Mouse (Mus musculus) T-cell, adult 66 days (primary cell): ENCODE measurements around the gene Rpl23a. TPM values are rescaled to one million over a fixed set of nuclear protein-coding genes. Genes with fewer than 3 reads are reported as not detected.

Experiments used
- total RNA-seq, 2 experiments: library from RNA; stranded (reverse); gene quantifications; 3 replicates in 1 of 2; 4 replicates in 1 of 2; pipeline ENCODE4 v1.2.4; 2023

The Rpl23a gene
- 1,000 to 10,000 TPM; 3,453 to 3,575 TPM for total RNA-seq

GRCm38 (mm10) chr11:78182961-78183844 is at the start of gene Rpl23a:
Rpl23a (minus strand) TSS chr11:78183584.

DNA sequence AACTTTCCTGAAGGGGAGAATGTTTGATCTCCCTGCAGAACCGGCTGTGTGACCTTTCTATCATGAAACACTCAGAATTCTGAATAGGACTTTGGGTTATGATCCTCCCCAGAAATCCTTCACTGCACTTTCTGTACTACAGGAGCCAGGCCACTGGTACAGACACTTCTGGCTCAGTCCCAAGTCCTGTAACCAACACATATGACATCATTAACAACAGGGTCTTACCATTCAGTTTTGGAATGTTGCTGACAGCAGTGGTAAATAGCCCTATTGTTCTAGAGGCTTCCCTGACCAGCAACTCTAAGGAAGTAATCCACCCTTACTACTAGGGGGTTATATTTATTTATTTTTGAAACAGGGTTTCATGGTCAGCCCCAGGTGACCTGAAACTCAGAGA is 9.7 kb upstream of the Rpl23a start, which contains the start of gene Proca1:
Proca1 (plus strand) TSS at position 280 of the 400 bp plus-strand sequence.

GRCm38 (mm10) chr11:78188331-78189233 is 5.2 kb upstream of the Rpl23a start, which contains the start of gene Rab34:
Rab34 (plus strand) TSS chr11:78188430.

GRCm38 (mm10) chr11:78176402-78176862 is 7.0 kb downstream of the Rpl23a start, which contains the start of the genes Nek8 and Tlcd1:
Nek8 (minus strand) TSS chr11:78176675.
Tlcd1 (plus strand) TSS chr11:78176711.

DNA sequence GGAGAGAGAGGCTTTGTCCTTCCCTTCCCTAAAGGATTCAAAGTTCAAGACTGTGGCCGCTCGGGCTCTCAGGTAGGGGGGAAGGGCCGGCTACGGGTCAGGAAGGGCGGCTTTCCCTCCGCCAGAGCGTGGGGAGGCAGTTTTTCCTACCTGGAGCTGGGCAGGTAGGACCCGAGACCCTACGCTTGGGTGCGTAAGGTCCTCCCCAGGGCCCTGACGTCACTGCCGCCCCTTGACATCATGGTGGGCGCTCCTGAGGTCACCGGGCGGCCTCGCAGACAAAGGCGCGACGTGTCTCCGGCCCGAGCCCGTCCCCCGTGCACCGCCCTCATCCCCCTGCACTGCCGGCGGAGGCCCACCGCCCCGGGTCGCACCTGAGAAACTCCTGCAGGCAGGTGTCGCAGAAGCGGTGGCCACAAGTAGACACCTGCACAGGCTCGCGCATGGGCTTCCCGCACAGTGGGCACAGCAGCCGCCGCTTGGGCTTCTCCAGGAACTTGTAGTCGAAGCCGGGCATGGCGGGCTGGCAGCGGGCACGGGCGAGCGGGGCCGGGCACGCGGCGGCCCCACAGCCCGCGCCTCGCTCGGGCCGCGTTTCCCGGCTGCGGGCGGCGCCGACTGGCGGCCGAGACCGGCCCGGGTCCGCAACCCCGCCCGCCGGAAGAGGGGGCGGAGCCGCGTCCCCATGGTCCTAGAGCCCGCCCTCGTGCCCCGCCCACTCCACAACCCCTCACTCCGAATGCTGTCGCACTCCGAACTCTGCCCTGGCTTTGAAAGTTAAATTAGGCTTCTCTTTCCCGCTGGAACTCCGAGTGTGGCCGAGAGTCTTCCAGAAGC is 18.2 kb downstream of the Rpl23a start, which contains the start of gene Traf4:
Traf4 (minus strand) TSS at position 666 of the 837 bp plus-strand sequence.

Other genes with a start within 250 kb of the Rpl23a start
- gene Phf12, start 200.8 kb downstream of the Rpl23a start, total RNA-seq, result 100 to 1,000 TPM; 128 to 137 TPM
- 1 to 10 TPM; 3.8 to 5.0 TPM for gene Dhrs13, start 151.3 kb downstream of the Rpl23a start, total RNA-seq
- gene Flot2, start 145.7 kb downstream of the Rpl23a start, total RNA-seq, result 10 to 100 TPM; 31.6 to 32.5 TPM
- 10 to 100 TPM; 27.6 to 32.2 TPM for gene Eral1, start 103.2 kb downstream of the Rpl23a start, total RNA-seq
- gene Fam222b, start 88.9 kb downstream of the Rpl23a start, total RNA-seq, result 10 to 100 TPM; 17.5 to 20.0 TPM
- gene Traf4, start 18.0 kb downstream of the Rpl23a start, total RNA-seq, result 10 to 100 TPM; 29.3 to 32.7 TPM
- gene Nek8, start 6.9 kb downstream of the Rpl23a start, total RNA-seq, result 1 to 10 TPM; 6.8 to 10.0 TPM
- gene Tlcd1, start 6.9 kb downstream of the Rpl23a start, total RNA-seq, result 1 to 10 TPM; 6.0 to 7.5 TPM
- 1 to 10 TPM in 1 of 2 experiments, not detected in 1; 1.1 TPM for gene Rab34, start 4.8 kb upstream of the Rpl23a start, total RNA-seq
- gene Proca1, start 9.8 kb upstream of the Rpl23a start, total RNA-seq, result not detected
- gene Sdf2, start 62.2 kb upstream of the Rpl23a start, total RNA-seq, result 10 to 100 TPM; 40.4 to 52.1 TPM
- gene Supt6, start 62.4 kb upstream of the Rpl23a start, total RNA-seq, result 10 to 100 TPM; 75.3 to 76.2 TPM
- gene 2610507B11Rik, start 78.2 kb upstream of the Rpl23a start, total RNA-seq, result 100 to 1,000 TPM; 115 to 134 TPM
- 1 to 10 TPM; 4.6 to 4.7 TPM for gene BC030499, start 107.3 kb upstream of the Rpl23a start, total RNA-seq
- 1 to 10 TPM; 6.5 to 7.8 TPM for gene Spag5, start 117.9 kb upstream of the Rpl23a start, total RNA-seq
- 10 to 100 TPM; 22.1 to 26.3 TPM for gene Aldoc, start 139.4 kb upstream of the Rpl23a start, total RNA-seq
- gene Pigs, start 144.8 kb upstream of the Rpl23a start, total RNA-seq, result 10 to 100 TPM; 50.4 to 54.2 TPM
- 10 to 100 TPM; 15.3 to 21.9 TPM for gene Unc119, start 159.9 kb upstream of the Rpl23a start, total RNA-seq
- gene Foxn1, start 203.0 kb upstream of the Rpl23a start, total RNA-seq, result not detected
- not detected for gene Slc13a2, start 238.6 kb upstream of the Rpl23a start, total RNA-seq